ENCODE assay signal across 11 mouse cellular contexts in genomic region chr2:172579221-172579620, GRCm38 (mm10). TPM values are rescaled to one million over a fixed set of nuclear protein-coding genes. Genes with fewer than 3 reads are reported as not detected.
A peak's percentile ranks its signal among the peaks of the same experiment; 100 is the strongest.
DNase-seq lines count a peak whose midpoint lies in the region; ATAC-seq lines count a peak whose summit lies in the region.
"Had no signal": no experiment of that assay in that cellular context is flagged by ENCODE, and none has a peak within 500 bp of the region (broad histone marks: within the 10 kb centered on the region; RNA-seq: fewer than 3 reads in every experiment).

No protein-coding gene starts in this region.

- peak; percentile 82 for ATAC-seq in forebrain, embryonic 14.5 days
- ATAC-seq in forebrain, embryonic 12.5 days (ENCODE audit: low FRiP score), result no peak
- no peak for ATAC-seq in midbrain, embryonic 14.5 days (ENCODE audit: low FRiP score, low TSS enrichment)
- ATAC-seq in heart, embryonic 15.5 days (replicated peaks; ENCODE audit: insufficient number of reproducible peaks, insufficient read depth, low FRiP score, low read depth), result peak; percentile 43; the same call in 1 of the 2 replicates
- peak; percentile 66; the same call in 1 of the 2 replicates for ATAC-seq in neural tube, embryonic 14.5 days (ENCODE audit: low read depth)

- no peak overlapping the region for H3K4me2 ChIP-seq in forebrain, embryonic 14.5 days (ENCODE audit: low read length)
- H3K4me2 ChIP-seq in forebrain, embryonic 12.5 days, result no peak overlapping the region
- no peak overlapping the region for H3K4me2 ChIP-seq in midbrain, embryonic 14.5 days (ENCODE audit: low read length)
- no peak overlapping the region for H3K4me2 ChIP-seq in heart, embryonic 15.5 days
- H3K4me2 ChIP-seq in neural tube, embryonic 14.5 days (ENCODE audit: low read depth, low read length), result no peak overlapping the region

- H3K27ac ChIP-seq in forebrain, embryonic 14.5 days (ENCODE audit: low read depth, low read length), result no peak overlapping the region
- no peak overlapping the region for H3K27ac ChIP-seq in forebrain, embryonic 12.5 days
- no peak overlapping the region for H3K27ac ChIP-seq in midbrain, embryonic 14.5 days (replicated peaks; ENCODE audit: low read depth, low read length)
- H3K27ac ChIP-seq in midbrain, embryonic 10.5 days (replicated peaks), result no peak overlapping the region
- no peak overlapping the region for H3K27ac ChIP-seq in heart, embryonic 15.5 days
- H3K27ac ChIP-seq in neural tube, embryonic 14.5 days (ENCODE audit: low read depth, low read length), result no peak overlapping the region
- H3K27ac ChIP-seq: macrophage had no signal

- H3K9ac ChIP-seq in forebrain, embryonic 14.5 days (ENCODE audit: low read length), result no peak overlapping the region
- no peak overlapping the region for H3K9ac ChIP-seq in forebrain, embryonic 12.5 days
- H3K9ac ChIP-seq in midbrain, embryonic 14.5 days (replicated peaks; ENCODE audit: low read length), result no peak overlapping the region
- H3K9ac ChIP-seq in heart, embryonic 15.5 days, result no peak overlapping the region
- no peak overlapping the region for H3K9ac ChIP-seq in neural tube, embryonic 14.5 days (replicated peaks; ENCODE audit: low read depth, low read length)

- no peaks in the 10 kb centered on the region for H3K9me3 ChIP-seq in forebrain, embryonic 14.5 days (replicated peaks; ENCODE audit: control insufficient read depth, low read length)
- H3K9me3 ChIP-seq in forebrain, embryonic 12.5 days, result no peaks in the 10 kb centered on the region
- H3K9me3 ChIP-seq in midbrain, embryonic 14.5 days (ENCODE audit: control insufficient read depth, low read length), result no peaks in the 10 kb centered on the region
- H3K9me3 ChIP-seq in midbrain, embryonic 10.5 days (replicated peaks), result no peaks in the 10 kb centered on the region
- H3K9me3 ChIP-seq in heart, embryonic 15.5 days (replicated peaks), result no peaks in the 10 kb centered on the region
- H3K9me3 ChIP-seq in neural tube, embryonic 14.5 days (ENCODE audit: control insufficient read depth, low read length), result no peaks in the 10 kb centered on the region

- no peaks in the 10 kb centered on the region for H3K36me3 ChIP-seq in forebrain, embryonic 14.5 days (ENCODE audit: control insufficient read depth, insufficient read depth, low read length)
- H3K36me3 ChIP-seq in forebrain, embryonic 12.5 days (replicated peaks), result no peaks in the 10 kb centered on the region
- no peaks in the 10 kb centered on the region for H3K36me3 ChIP-seq in midbrain, embryonic 14.5 days (ENCODE audit: control insufficient read depth, insufficient read depth, low read length)
- no peaks in the 10 kb centered on the region for H3K36me3 ChIP-seq in midbrain, embryonic 10.5 days
- H3K36me3 ChIP-seq in heart, embryonic 15.5 days, result no peaks in the 10 kb centered on the region
- no peaks in the 10 kb centered on the region for H3K36me3 ChIP-seq in neural tube, embryonic 14.5 days (ENCODE audit: control insufficient read depth, insufficient read depth, low read length)

- DNase-seq in forebrain, embryonic 14.5 days (ENCODE audit: low spot score), result peak; percentile 87
- DNase-seq in midbrain, embryonic 14.5 days, result peak; percentile 78
- DNase-seq in midbrain, embryonic 10.5 days (ENCODE audit: low spot score), result no peak
- DNase-seq in thymus, postnatal 10 days (ENCODE audit: low spot score in 2 of 2), result no peak
- DNase-seq in thymus, postnatal 0 days (ENCODE audit: low spot score), result no peak

- no peak overlapping the region for H3K4me3 ChIP-seq in forebrain, embryonic 14.5 days (ENCODE audit: low read depth, low read length)
- no peak overlapping the region for H3K4me3 ChIP-seq in forebrain, embryonic 12.5 days (replicated peaks)
- no peak overlapping the region for H3K4me3 ChIP-seq in midbrain, embryonic 14.5 days (replicated peaks; ENCODE audit: low read depth, low read length)
- H3K4me3 ChIP-seq in midbrain, embryonic 10.5 days, result no peak overlapping the region
- H3K4me3 ChIP-seq in heart, embryonic 15.5 days, result no peak overlapping the region
- H3K4me3 ChIP-seq in neural tube, embryonic 14.5 days (ENCODE audit: low read depth, low read length), result no peak overlapping the region

- H3K4me1 ChIP-seq in forebrain, embryonic 14.5 days (ENCODE audit: control insufficient read depth, insufficient read depth, low read length), result peaks cover 18% of the 10 kb centered on the region
- H3K4me1 ChIP-seq in forebrain, embryonic 12.5 days, result peaks cover 23% of the 10 kb centered on the region
- H3K4me1 ChIP-seq in midbrain, embryonic 14.5 days (ENCODE audit: control insufficient read depth, insufficient read depth, low read length), result no peaks in the 10 kb centered on the region
- peaks cover 16% of the 10 kb centered on the region for H3K4me1 ChIP-seq in midbrain, embryonic 10.5 days
- H3K4me1 ChIP-seq in heart, embryonic 15.5 days (replicated peaks), result peaks cover 10% of the 10 kb centered on the region
- no peaks in the 10 kb centered on the region for H3K4me1 ChIP-seq in neural tube, embryonic 14.5 days (ENCODE audit: control insufficient read depth, insufficient read depth, low read length)

- WGBS in forebrain, embryonic 14.5 days, result 17% methylated on average over 5 of the region's 5 CpGs
- WGBS in forebrain, embryonic 12.5 days, result 66% methylated on average over 5 of the region's 5 CpGs
- WGBS in midbrain, embryonic 14.5 days, result 59% methylated on average over 5 of the region's 5 CpGs
- WGBS in midbrain, embryonic 10.5 days, result 88% methylated on average over 5 of the region's 5 CpGs
- WGBS in heart, embryonic 15.5 days, result 40% methylated on average over 5 of the region's 5 CpGs
- 47% methylated on average over 5 of the region's 5 CpGs for WGBS in neural tube, embryonic 14.5 days

- no peaks in the 10 kb centered on the region for H3K27me3 ChIP-seq in forebrain, embryonic 14.5 days (replicated peaks; ENCODE audit: control insufficient read depth, insufficient read depth, low read length)
- no peaks in the 10 kb centered on the region; the same call in 1 of the 2 replicates for H3K27me3 ChIP-seq in forebrain, embryonic 12.5 days
- H3K27me3 ChIP-seq in midbrain, embryonic 14.5 days (ENCODE audit: control insufficient read depth, insufficient read depth, low read length), result no peaks in the 10 kb centered on the region
- H3K27me3 ChIP-seq in midbrain, embryonic 10.5 days (ENCODE audit: low read depth, poor library complexity, severe bottlenecking), result peaks cover 34% of the 10 kb centered on the region
- peaks cover 12% of the 10 kb centered on the region for H3K27me3 ChIP-seq in heart, embryonic 15.5 days
- no peaks in the 10 kb centered on the region for H3K27me3 ChIP-seq in neural tube, embryonic 14.5 days (ENCODE audit: control insufficient read depth, insufficient read depth, low read length)

RNA-seq across cellular contexts. Expression of gene Tfap2c, which starts 29.8 kb away (rescaled TPM):
- polyA plus RNA-seq in forebrain, embryonic 14.5 days (2014; fragmentation: Nextera tagmentation; extraction: Ambion mirVana), result 20.6 and 21.8 TPM in 2 replicates
- polyA plus RNA-seq in forebrain, embryonic 12.5 days (2016; fragmentation: Nextera tagmentation; extraction: Ambion mirVana), result 35.0 and 35.8 TPM in 2 replicates
- 0.15 and 0.21 TPM in 2 replicates for polyA plus RNA-seq in midbrain, embryonic 14.5 days (2014; fragmentation: Nextera tagmentation; extraction: Ambion mirVana)
- 4.4 and 6.3 TPM in 2 replicates for polyA plus RNA-seq in midbrain, embryonic 10.5 days (2016; fragmentation: Nextera tagmentation; extraction: Ambion mirVana)
- polyA plus RNA-seq in heart, embryonic 15.5 days (2015; fragmentation: Nextera tagmentation; extraction: Ambion mirVana), result 0.13 and 0.57 TPM in 2 replicates
- polyA plus RNA-seq in neural tube, embryonic 14.5 days (2014; fragmentation: Nextera tagmentation; extraction: Ambion mirVana), result 0.09 and 0.18 TPM in 2 replicates
- polyA plus RNA-seq in thymus, postnatal 0 days (2015; fragmentation: Nextera tagmentation; extraction: Ambion mirVana), result 0.93 and 0.98 TPM in 2 replicates
- polyA plus RNA-seq: large intestine, adult 2 months; macrophage; small intestine, adult 2 months had no signal

Comparison
In these comparisons a context has a peak if more than half of its experiments do, and no peak if none do; other contexts are left out.
1. ATAC-seq: peak in forebrain, embryonic 14.5 days (single experiment), heart, embryonic 15.5 days (single experiment) and neural tube, embryonic 14.5 days (single experiment); none in forebrain, embryonic 12.5 days (single experiment) and midbrain, embryonic 14.5 days (single experiment).
2. DNase-seq: peak in forebrain, embryonic 14.5 days (single experiment) and midbrain, embryonic 14.5 days (single experiment); none in midbrain, embryonic 10.5 days (single experiment), thymus, postnatal 10 days (0 of 2) and thymus, postnatal 0 days (single experiment).